9 mouse cellular contexts compared by ENCODE assay signal in genomic region chr10:59892977-59893376, GRCm38 (mm10). TPM values are rescaled to one million over a fixed set of nuclear protein-coding genes. Genes with fewer than 3 reads are reported as not detected.
DNase-seq lines count a peak whose midpoint lies in the region; ATAC-seq lines count a peak whose summit lies in the region.
"Had no signal": no experiment of that assay in that cellular context is flagged by ENCODE, and none has a peak within 500 bp of the region (broad histone marks: within the 10 kb centered on the region; RNA-seq: fewer than 3 reads in every experiment).

No protein-coding gene starts in this region.

- WGBS in forebrain, embryonic 16.5 days = 19% methylated on average over 6 of the region's 6 CpGs

- peak; percentile 34 for ATAC-seq in forebrain, embryonic 16.5 days

- H3K9me3 ChIP-seq in forebrain, embryonic 16.5 days (ENCODE audit: control insufficient read depth, low read length) = no peaks in the 10 kb centered on the region
- H3K9me3 ChIP-seq: neural tube, embryonic 12.5 days had no signal

- H3K4me2 ChIP-seq in forebrain, embryonic 16.5 days (ENCODE audit: low read length) = no peak overlapping the region
- H3K4me2 ChIP-seq: neural tube, embryonic 12.5 days had no signal

- H3K27me3 ChIP-seq in forebrain, embryonic 16.5 days (replicated peaks; ENCODE audit: control insufficient read depth, insufficient read depth, low read length) = no peaks in the 10 kb centered on the region
- H3K27me3 ChIP-seq: neural tube, embryonic 12.5 days had no signal

- peak overlapping the region; percentile 47 for H3K27ac ChIP-seq in forebrain, embryonic 16.5 days (ENCODE audit: low read length)
- H3K27ac ChIP-seq: neural tube, embryonic 12.5 days had no signal

- H3K4me1 ChIP-seq in forebrain, embryonic 16.5 days (replicated peaks; ENCODE audit: control insufficient read depth, insufficient read depth, low read length) = peaks cover 31% of the 10 kb centered on the region

- DNase-seq in urinary bladder, postnatal 4 days (ENCODE audit: low spot score in 2 of 2) = peak; percentile 54 to 67
- no peak for DNase-seq in urinary bladder, postnatal 25 days (ENCODE audit: low spot score)
- peak; percentile 59 for DNase-seq in c-Kit-positive CD71-positive TER-119-negative erythroid progenitor cells, embryonic 14.5 days (ENCODE audit: low read depth)
- DNase-seq in kidney, postnatal 10 days = peak; percentile 78
- peak; percentile 69 for DNase-seq in lung, postnatal 25 days (ENCODE audit: low spot score)
- peak; percentile 66 for DNase-seq in right cerebral cortex, postnatal 14 days
- no peak for DNase-seq in ovary, adult 18-20 months (ENCODE audit: low spot score)

- 0 out of 2 replicates have a peak, but pooled peaks cover 3% of the 10 kb centered on the region for H3K36me3 ChIP-seq in forebrain, embryonic 16.5 days (ENCODE audit: control insufficient read depth, insufficient read depth)

- H3K4me3 ChIP-seq in forebrain, embryonic 16.5 days (replicated peaks; ENCODE audit: low read length) = no peak overlapping the region
- H3K4me3 ChIP-seq: neural tube, embryonic 12.5 days had no signal

- peak overlapping the region; percentile 41 for H3K9ac ChIP-seq in forebrain, embryonic 16.5 days (replicated peaks; ENCODE audit: low read depth, low read length)
- H3K9ac ChIP-seq: neural tube, embryonic 12.5 days had no signal

RNA-seq across cellular contexts. Expression of gene Dnajb12, which starts 13.6 kb away (rescaled TPM):
- 18.5 and 21.2 TPM in 2 replicates for polyA plus RNA-seq in forebrain, embryonic 16.5 days (2015; fragmentation: Nextera tagmentation; extraction: Ambion mirVana)

RNA-seq across cellular contexts. Expression of gene Ddit4, which starts 58.7 kb away (rescaled TPM):
- polyA plus RNA-seq in forebrain, embryonic 16.5 days (2015; fragmentation: Nextera tagmentation; extraction: Ambion mirVana) = 75.5 and 79.6 TPM in 2 replicates

Comparison
In these comparisons a context has a peak if more than half of its experiments do, and no peak if none do; other contexts are left out.
1. DNase-seq: peak in urinary bladder, postnatal 4 days (2 of 2), c-Kit-positive CD71-positive TER-119-negative erythroid progenitor cells, embryonic 14.5 days (single experiment), kidney, postnatal 10 days (single experiment), lung, postnatal 25 days (single experiment) and right cerebral cortex, postnatal 14 days (single experiment); none in urinary bladder, postnatal 25 days (single experiment) and ovary, adult 18-20 months (single experiment).